Mouse (Mus musculus) E14TG2a.4 (cell line): ENCODE measurements around the gene Cmas.

ENCODE experiments used
- CTCF ChIP-seq: conservative IDR thresholded peaks from 2 replicates; pipeline ENCODE4 v1.5.1; 2014; ENCODE audit warnings: low read length
- NANOG ChIP-seq: IDR thresholded peaks from 2 replicates; pipeline ENCODE4 v1.6.1; 2014; ENCODE audit warnings: borderline replicate concordance, low read length, mixed read lengths
- POU5F1 ChIP-seq: IDR thresholded peaks from 2 replicates; pipeline ENCODE4 v1.6.1; 2014; ENCODE audit warnings: low read length, borderline replicate concordance

- no peak for TF ChIP-seq CTCF
- TF ChIP-seq POU5F1: no peak
- TF ChIP-seq NANOG: no peak
Measured at GRCm38 (mm10) chr6:142776935-142777334, 20.4 kb downstream of the Cmas start.
